Mouse (Mus musculus): ENCODE results near the gene Radil. TPM values are rescaled to one million over a fixed set of nuclear protein-coding genes. Genes with fewer than 3 reads are reported as not detected.

The Radil gene
- polyA plus RNA-seq, 1 experiment from 2014 or later: 4.4 TPM

- Histone ChIP-seq H3K4me1 (ENCODE audit: control insufficient read depth, insufficient read depth, low read length) (no peaks in the 10 kb centered on the region), H3K27ac (ENCODE audit: low read depth, low read length) (no peak overlapping the region), H3K4me2 (no peak overlapping the region), H3K4me3 (ENCODE audit: low read depth, low read length) (no peak overlapping the region), H3K9ac (ENCODE audit: low read length) (no peak overlapping the region), H3K9me3 (ENCODE audit: control insufficient read depth, low read length) (no peaks in the 10 kb centered on the region), H3K27me3 (ENCODE audit: control insufficient read depth, insufficient read depth, low read length) (no peaks in the 10 kb centered on the region), H3K36me3 (ENCODE audit: control insufficient read depth, insufficient read depth, low read length) (no peaks in the 10 kb centered on the region)
- WGBS: 75% methylated on average over 6 of the region's 6 CpGs
- ATAC-seq (ENCODE audit: low FRiP score) (no peak), DNase-seq (ENCODE audit: low spot score, missing footprints) (peak; percentile 69)
Observed at GRCm38 (mm10) chr5:142518973-142519372, 31.9 kb downstream of the Radil start.

- Histone ChIP-seq H3K9me3 (ENCODE audit: control insufficient read depth, low read length) (no peaks in the 10 kb centered on the region), H3K4me3 (ENCODE audit: low read depth, low read length) (no peak overlapping the region), H3K27ac (ENCODE audit: low read depth, low read length) (no peak overlapping the region), H3K4me1 (ENCODE audit: control insufficient read depth, insufficient read depth, low read length) (peaks cover 12% of the 10 kb centered on the region), H3K9ac (ENCODE audit: low read length) (no peak overlapping the region), H3K36me3 (ENCODE audit: control insufficient read depth, insufficient read depth, low read length) (no peaks in the 10 kb centered on the region), H3K27me3 (ENCODE audit: control insufficient read depth, insufficient read depth, low read length) (no peaks in the 10 kb centered on the region; the same call in 1 of the 2 replicates), H3K4me2 (no peak overlapping the region)
- DNase-seq (ENCODE audit: low spot score, missing footprints) (no peak), ATAC-seq (ENCODE audit: low FRiP score) (no peak)
- WGBS: 88% methylated on average over 4 of the region's 4 CpGs
Observed at GRCm38 (mm10) chr5:142512112-142512511, 38.8 kb downstream of the Radil start.

- peak overlapping the region; percentile 55 for H3K9ac ChIP-seq (ENCODE audit: low read length)
- H3K4me1 ChIP-seq (ENCODE audit: control insufficient read depth, insufficient read depth, low read length): peaks cover 12% of the 10 kb centered on the region
- H3K36me3 ChIP-seq (ENCODE audit: control insufficient read depth, insufficient read depth, low read length): no peaks in the 10 kb centered on the region
- H3K4me3 ChIP-seq (ENCODE audit: low read depth, low read length): no peak overlapping the region
- no peak overlapping the region for H3K27ac ChIP-seq (ENCODE audit: low read depth, low read length)
- DNase-seq (ENCODE audit: low spot score, missing footprints) (no peak), ATAC-seq (ENCODE audit: low FRiP score) (no peak)
- H3K4me2 ChIP-seq: no peak overlapping the region
- WGBS: 47% methylated on average over 7 of the region's 7 CpGs
- no peaks in the 10 kb centered on the region; the same call in 1 of the 2 replicates for H3K27me3 ChIP-seq (ENCODE audit: control insufficient read depth, insufficient read depth, low read length)
- no peaks in the 10 kb centered on the region for H3K9me3 ChIP-seq (ENCODE audit: control insufficient read depth, low read length)
Observed at GRCm38 (mm10) chr5:142510061-142510414, 40.9 kb downstream of the Radil start.

DNA sequence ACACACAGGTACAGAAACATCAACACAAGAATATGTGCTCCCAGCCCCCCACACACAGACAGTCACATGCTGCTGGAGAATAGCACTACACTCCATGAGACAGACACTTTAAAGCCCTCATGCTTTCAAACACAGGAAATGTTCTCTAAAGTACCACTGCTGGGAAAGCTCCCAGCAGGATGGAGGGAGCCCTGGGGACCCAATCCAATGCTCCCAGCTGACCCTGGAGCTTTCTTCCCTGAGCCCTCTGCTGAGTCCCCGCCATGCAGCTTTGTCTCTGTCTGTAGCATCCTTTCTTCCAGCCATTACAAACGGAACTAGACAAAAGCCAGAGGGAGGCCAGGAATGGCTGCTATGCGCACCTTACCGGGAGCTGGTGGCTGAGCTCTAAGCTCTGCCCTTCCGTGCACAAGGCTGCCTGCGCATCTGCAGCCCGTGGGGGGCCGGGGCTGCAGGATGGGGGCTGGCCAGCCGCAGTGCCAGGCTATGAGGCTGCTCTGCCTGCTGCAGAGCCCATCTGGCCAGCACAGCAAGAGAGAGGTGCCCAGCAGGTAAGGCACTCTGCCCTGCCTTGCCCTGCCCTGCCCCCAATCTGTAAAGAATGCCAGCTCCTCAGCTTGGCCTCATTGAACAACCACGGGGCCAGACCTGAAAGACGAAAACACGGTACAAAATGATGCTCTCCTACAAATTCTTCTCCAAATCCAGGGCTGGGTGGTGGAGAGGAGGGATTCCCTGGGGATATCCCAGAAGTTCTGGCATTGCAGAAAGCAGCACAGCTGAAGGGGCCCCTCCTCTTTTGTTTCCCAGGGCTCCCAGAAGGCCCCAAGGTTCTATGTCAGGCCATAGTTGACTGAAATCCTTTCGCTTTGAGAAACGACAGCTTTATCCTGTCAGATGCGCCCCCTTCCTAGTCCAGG lies 41.5 kb downstream of the Radil start:
- Histone ChIP-seq H3K4me1 (ENCODE audit: control insufficient read depth, insufficient read depth, low read length) (peaks cover 12% of the 10 kb centered on the region), H3K9me3 (ENCODE audit: control insufficient read depth, low read length) (no peaks in the 10 kb centered on the region), H3K4me3 (ENCODE audit: low read depth, low read length) (0 out of 2 replicates have a peak overlapping the region, but pooled peaks have one; percentile 6), H3K27ac (ENCODE audit: low read depth, low read length) (no peak overlapping the region), H3K9ac (ENCODE audit: low read length) (peak overlapping the region; percentile 55), H3K36me3 (ENCODE audit: control insufficient read depth, insufficient read depth, low read length) (no peaks in the 10 kb centered on the region), H3K4me2 (peak overlapping the region; percentile 27), H3K27me3 (ENCODE audit: control insufficient read depth, insufficient read depth, low read length) (no peaks in the 10 kb centered on the region; the same call in 1 of the 2 replicates)
- WGBS: 8% methylated on average over 15 of the region's 15 CpGs
- DNase-seq (ENCODE audit: low spot score, missing footprints) (peak; percentile 87), ATAC-seq (ENCODE audit: low FRiP score) (peak; percentile 24; the same call in 1 of the 2 replicates)

DNA sequence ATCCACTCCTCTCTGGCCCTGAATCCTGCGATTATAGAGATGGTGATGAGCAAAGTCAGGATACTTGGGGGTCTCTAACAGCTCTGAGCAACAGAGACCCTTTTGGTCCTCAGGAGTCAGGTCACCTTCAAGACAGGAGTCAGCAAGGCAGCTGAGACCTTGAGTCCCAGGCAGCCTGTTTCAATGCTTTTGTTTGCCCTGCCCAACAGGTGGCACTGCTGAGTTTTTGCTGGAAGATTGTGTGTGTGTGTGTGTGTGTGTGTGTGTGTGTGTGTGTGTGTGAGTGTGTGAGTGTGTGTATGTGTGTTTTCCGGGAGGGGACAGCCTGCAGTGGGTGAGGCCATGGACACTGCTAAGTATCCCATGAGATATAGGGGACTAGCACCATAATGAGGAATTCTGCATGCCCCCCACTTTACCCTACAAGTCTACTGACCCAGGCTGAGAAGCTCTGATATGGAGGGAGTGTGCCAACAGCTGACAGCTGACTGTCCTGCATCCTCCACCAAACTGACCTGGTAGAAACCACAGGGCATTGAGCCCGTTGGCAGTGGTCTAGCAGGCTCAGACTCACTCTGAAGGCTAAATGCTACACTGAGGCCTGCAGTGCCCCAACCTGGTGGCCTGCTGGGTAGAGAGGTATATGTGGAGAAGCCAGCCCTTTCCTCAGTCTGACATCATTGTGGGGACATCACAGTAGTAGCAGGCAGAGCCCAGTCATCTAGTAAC lies 45.0 kb downstream of the Radil start:
- Histone ChIP-seq H3K9me3 (ENCODE audit: control insufficient read depth, low read length) (no peaks in the 10 kb centered on the region), H3K36me3 (ENCODE audit: control insufficient read depth, insufficient read depth, low read length) (no peaks in the 10 kb centered on the region), H3K4me2 (no peak overlapping the region), H3K9ac (ENCODE audit: low read length) (no peak overlapping the region), H3K4me3 (ENCODE audit: low read depth, low read length) (no peak overlapping the region), H3K4me1 (ENCODE audit: control insufficient read depth, insufficient read depth, low read length) (peaks cover 12% of the 10 kb centered on the region), H3K27me3 (ENCODE audit: control insufficient read depth, insufficient read depth, low read length) (no peaks in the 10 kb centered on the region; the same call in 1 of the 2 replicates), H3K27ac (ENCODE audit: low read depth, low read length) (no peak overlapping the region)
- 84% methylated on average over 3 of the region's 3 CpGs for WGBS
- DNase-seq (ENCODE audit: low spot score, missing footprints): no peak
- no peak for ATAC-seq (ENCODE audit: low FRiP score)

GRCm38 (mm10) chr5:142504175-142504574 lies 46.7 kb downstream of the Radil start:
- H3K27me3 ChIP-seq (ENCODE audit: control insufficient read depth, insufficient read depth, low read length): no peaks in the 10 kb centered on the region
- no peak overlapping the region for H3K4me3 ChIP-seq (ENCODE audit: low read depth, low read length)
- ATAC-seq (ENCODE audit: low FRiP score) (no peak), DNase-seq (ENCODE audit: low spot score, missing footprints) (no peak)
- no peaks in the 10 kb centered on the region for H3K9me3 ChIP-seq (ENCODE audit: control insufficient read depth, low read length)
- no peaks in the 10 kb centered on the region for H3K36me3 ChIP-seq (ENCODE audit: control insufficient read depth, insufficient read depth, low read length)
- H3K27ac ChIP-seq (ENCODE audit: low read depth, low read length): no peak overlapping the region
- WGBS: 87% methylated on average over 3 of the region's 3 CpGs
- peaks cover 2% of the 10 kb centered on the region for H3K4me1 ChIP-seq (ENCODE audit: control insufficient read depth, insufficient read depth, low read length)
- H3K9ac ChIP-seq (ENCODE audit: low read length): no peak overlapping the region
- no peak overlapping the region for H3K4me2 ChIP-seq

GRCm38 (mm10) chr5:142502414-142502813 lies 48.5 kb downstream of the Radil start:
- Histone ChIP-seq H3K9ac (ENCODE audit: low read length) (no peak overlapping the region), H3K4me2 (no peak overlapping the region), H3K4me3 (ENCODE audit: low read depth, low read length) (no peak overlapping the region), H3K27me3 (ENCODE audit: control insufficient read depth, insufficient read depth, low read length) (no peaks in the 10 kb centered on the region), H3K36me3 (ENCODE audit: control insufficient read depth, insufficient read depth, low read length) (no peaks in the 10 kb centered on the region), H3K27ac (ENCODE audit: low read depth, low read length) (no peak overlapping the region), H3K4me1 (ENCODE audit: control insufficient read depth, insufficient read depth, low read length) (no peaks in the 10 kb centered on the region), H3K9me3 (ENCODE audit: control insufficient read depth, low read length) (no peaks in the 10 kb centered on the region)
- DNase-seq (ENCODE audit: low spot score, missing footprints) (peak; percentile 93), ATAC-seq (ENCODE audit: low FRiP score) (peak; percentile 88)
- 16% methylated on average over 3 of the region's 3 CpGs for WGBS

- DNase-seq (ENCODE audit: low spot score, missing footprints): no peak
- no peak overlapping the region for H3K9ac ChIP-seq (ENCODE audit: low read length)
- H3K9me3 ChIP-seq (ENCODE audit: control insufficient read depth, low read length): no peaks in the 10 kb centered on the region
- H3K4me2 ChIP-seq: no peak overlapping the region
- ATAC-seq (ENCODE audit: low FRiP score): no peak
- no peaks in the 10 kb centered on the region for H3K4me1 ChIP-seq (ENCODE audit: control insufficient read depth, insufficient read depth, low read length)
- 88% methylated on average over 10 of the region's 10 CpGs for WGBS
- H3K27ac ChIP-seq (ENCODE audit: low read depth, low read length): no peak overlapping the region
- no peaks in the 10 kb centered on the region for H3K36me3 ChIP-seq (ENCODE audit: control insufficient read depth, insufficient read depth, low read length)
- H3K4me3 ChIP-seq (ENCODE audit: low read depth, low read length): no peak overlapping the region
- H3K27me3 ChIP-seq (ENCODE audit: control insufficient read depth, insufficient read depth, low read length): no peaks in the 10 kb centered on the region
Observed at GRCm38 (mm10) chr5:142500918-142501317, 50.0 kb downstream of the Radil start.

DNA sequence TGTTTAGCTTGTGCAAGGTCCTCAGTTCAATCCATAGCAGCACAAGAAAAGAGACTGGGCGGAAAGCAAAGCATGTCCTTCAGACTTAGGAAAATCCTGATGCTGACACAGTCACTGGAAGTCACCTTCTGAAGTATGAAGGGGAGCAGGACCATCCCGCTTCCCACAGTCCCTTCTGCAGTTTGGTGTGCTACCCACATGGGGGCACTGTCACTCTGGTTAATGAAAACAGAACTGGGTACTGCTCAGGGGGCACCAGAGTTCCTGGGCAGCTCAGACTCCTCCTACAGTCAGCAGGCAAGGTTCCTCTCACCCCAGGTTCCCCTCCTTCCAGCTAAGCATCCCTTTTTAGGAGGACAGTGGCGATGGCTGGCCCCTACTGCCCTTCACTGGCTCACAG lies 51.9 kb downstream of the Radil start:
- 20% methylated on average over 3 of the region's 3 CpGs for WGBS
- no peaks in the 10 kb centered on the region for H3K36me3 ChIP-seq (ENCODE audit: control insufficient read depth, insufficient read depth, low read length)
- no peaks in the 10 kb centered on the region for H3K4me1 ChIP-seq (ENCODE audit: control insufficient read depth, insufficient read depth, low read length)
- H3K4me3 ChIP-seq (ENCODE audit: low read depth, low read length): no peak overlapping the region
- no peak overlapping the region for H3K4me2 ChIP-seq
- H3K9ac ChIP-seq (ENCODE audit: low read length): no peak overlapping the region
- ATAC-seq (ENCODE audit: low FRiP score) (no peak), DNase-seq (ENCODE audit: low spot score, missing footprints) (peak; percentile 88)
- no peaks in the 10 kb centered on the region for H3K27me3 ChIP-seq (ENCODE audit: control insufficient read depth, insufficient read depth, low read length)
- H3K9me3 ChIP-seq (ENCODE audit: control insufficient read depth, low read length): no peaks in the 10 kb centered on the region
- no peak overlapping the region for H3K27ac ChIP-seq (ENCODE audit: low read depth, low read length)
